Mouse (Mus musculus): ENCODE data around the gene Trh. TPM values are rescaled to one million over a fixed set of nuclear protein-coding genes. Genes with fewer than 3 reads are reported as not detected.

Gene Trh
- polyA plus RNA-seq, 1 experiment: not detected

DNA sequence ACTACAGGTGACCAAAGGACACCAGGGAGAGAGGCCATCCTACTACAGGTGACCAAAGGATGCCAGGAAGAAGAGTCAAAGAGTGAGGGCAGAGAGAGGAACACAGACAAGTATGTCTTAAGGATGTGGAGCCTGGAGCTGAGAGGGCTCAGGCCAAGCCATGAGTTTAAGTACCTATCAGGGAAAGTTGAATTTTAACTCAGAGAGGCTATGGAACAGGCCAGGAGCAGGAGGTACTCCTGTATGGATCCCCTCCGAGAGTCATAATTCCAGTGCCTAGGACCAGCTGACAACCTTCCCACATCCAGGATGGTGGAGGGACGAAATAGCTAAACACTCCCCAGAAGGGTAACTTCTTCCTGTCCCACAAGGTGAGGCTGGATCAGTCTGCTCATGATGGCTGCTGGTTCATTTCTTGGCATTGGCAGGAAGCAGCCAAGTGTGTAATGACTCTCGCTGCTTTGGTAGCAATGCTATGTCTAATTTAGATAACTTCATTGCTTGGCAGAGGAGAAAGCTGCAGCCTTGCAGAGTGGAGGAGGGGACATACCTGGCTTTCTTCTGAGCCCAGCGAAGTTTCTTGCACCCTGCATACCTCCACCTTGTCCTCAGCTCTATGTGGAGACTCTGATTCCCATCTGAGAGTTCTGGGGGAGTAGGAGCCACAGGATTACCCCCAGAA is 16.9 kb upstream of the Trh start:
- Histone ChIP-seq H3K27me3 (ENCODE audit: control insufficient read depth, insufficient read depth, insufficient read length) (peaks cover 18% of the 10 kb centered on the region), H3K79me2 (ENCODE audit: control insufficient read depth, insufficient read depth) (no peaks in the 10 kb centered on the region)
- TF ChIP-seq POLR2A (IDR thresholded peaks at IDR 0.05; ENCODE audit: insufficient read length, low read depth) (no peak), REST (IDR thresholded peaks at IDR 0.05; ENCODE audit: insufficient read depth, insufficient read length) (no peak), CEBPB (IDR thresholded peaks at IDR 0.05; ENCODE audit: insufficient read depth, poor library complexity, severe bottlenecking) (no peak)

DNA sequence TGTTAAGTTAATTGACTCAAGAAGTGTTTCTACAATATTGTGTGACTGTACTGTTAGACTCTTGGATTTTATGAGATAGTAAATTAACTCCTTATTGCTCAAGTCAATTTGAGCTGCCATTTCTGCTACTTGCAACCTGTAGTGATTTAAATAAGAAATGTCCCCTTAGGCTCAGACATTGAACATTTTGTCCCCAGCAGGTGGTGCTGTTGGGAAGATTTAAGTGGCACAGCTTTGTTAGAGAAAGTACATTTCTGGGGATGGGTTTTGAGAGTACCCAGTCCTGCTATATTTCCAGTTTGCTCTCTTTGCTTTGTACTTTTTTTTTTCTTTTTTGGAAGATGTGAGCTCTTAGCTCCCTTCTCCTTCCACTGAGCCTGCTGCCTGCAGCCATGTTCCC is 10.9 kb upstream of the Trh start:
- Histone ChIP-seq H3K4me2 (ENCODE audit: low read depth) (no peak overlapping the region), H3K36me3 (ENCODE audit: control insufficient read depth, insufficient read depth) (no peaks in the 10 kb centered on the region), H3K27me3 (ENCODE audit: control insufficient read depth, insufficient read depth, insufficient read length) (no peaks in the 10 kb centered on the region), H3K4me3 (no peak overlapping the region), H3K79me2 (ENCODE audit: control insufficient read depth, insufficient read depth) (no peaks in the 10 kb centered on the region), H3ac (ENCODE audit: control insufficient read depth, insufficient read length) (no peak overlapping the region)
- TF ChIP-seq TCF3 (IDR thresholded peaks at IDR 0.05; ENCODE audit: insufficient read length, low read depth): no peak
- TF ChIP-seq REST (IDR thresholded peaks at IDR 0.05; ENCODE audit: insufficient read depth, insufficient read length): no peak
- no peak for TF ChIP-seq MYOD1 (IDR thresholded peaks at IDR 0.05; ENCODE audit: control insufficient read depth in 1 of 3, insufficient read length in 2 of 3, low read depth in 2 of 3)
- no peak for TF ChIP-seq POLR2A (IDR thresholded peaks at IDR 0.05; ENCODE audit: insufficient read length, low read depth)
- no peak for TF ChIP-seq MAX (IDR thresholded peaks at IDR 0.05; ENCODE audit: low read depth)
- TF ChIP-seq USF1 (IDR thresholded peaks at IDR 0.05; ENCODE audit: low read depth): no peak
- no peak for TF ChIP-seq POLR2AphosphoS2 (IDR thresholded peaks at IDR 0.05; ENCODE audit: insufficient read length, low read depth)
- TF ChIP-seq MYOG (IDR thresholded peaks at IDR 0.05; ENCODE audit: control insufficient read depth in 1 of 3, insufficient read depth in 1 of 3, insufficient read length in 2 of 3, low read depth in 2 of 3): no peak
- no peak for TF ChIP-seq TCF12 (IDR thresholded peaks at IDR 0.05; ENCODE audit: insufficient read depth, poor library complexity, severe bottlenecking)
- no peak for TF ChIP-seq CEBPB (IDR thresholded peaks at IDR 0.05; ENCODE audit: insufficient read depth, poor library complexity, severe bottlenecking)
- TF ChIP-seq E2F4 (IDR thresholded peaks at IDR 0.05; ENCODE audit: insufficient read depth): no peak
- no peak for TF ChIP-seq SRF (IDR thresholded peaks at IDR 0.05; ENCODE audit: control insufficient read depth, insufficient read length, low read depth)

More for the DNA sequence above, 16.9 kb upstream of the Trh start:
- no peak overlapping the region for H3ac ChIP-seq (ENCODE audit: control insufficient read depth, insufficient read length)
- no peaks in the 10 kb centered on the region for H3K36me3 ChIP-seq (ENCODE audit: control insufficient read depth, insufficient read depth)
- H3K4me2 ChIP-seq (ENCODE audit: low read depth): no peak overlapping the region
- H3K4me3 ChIP-seq: no peak overlapping the region

DNA sequence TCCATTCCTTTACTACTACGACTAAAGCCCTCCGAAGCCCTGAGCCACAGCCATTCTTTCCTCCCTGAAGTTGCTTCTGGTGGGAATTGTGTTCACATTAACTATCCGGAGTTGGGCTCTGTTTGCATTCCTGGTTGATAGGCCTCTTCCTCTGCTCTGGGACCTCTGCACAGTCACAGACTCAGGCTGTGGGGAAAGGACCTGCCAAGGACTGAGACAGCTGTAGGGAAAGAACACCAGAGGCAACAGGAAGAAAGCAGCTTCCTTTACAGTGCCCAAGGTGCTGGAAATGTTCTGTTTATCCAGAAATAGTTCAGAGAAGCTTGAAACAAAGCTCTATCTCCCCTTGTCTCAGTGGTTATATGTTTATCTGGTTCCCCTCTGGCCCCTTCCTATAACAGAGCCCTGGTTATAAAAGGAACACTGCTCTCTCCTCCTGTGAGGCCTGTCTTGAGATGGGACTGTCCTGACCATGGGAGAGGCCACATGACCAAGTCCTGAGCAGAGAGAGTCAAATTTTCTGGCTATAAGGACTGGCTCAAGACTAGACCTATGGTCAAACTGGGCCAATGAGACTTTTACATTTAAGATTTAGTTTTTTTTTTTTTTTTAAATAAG is 8.9 kb upstream of the Trh start:
- no peak overlapping the region for H3ac ChIP-seq (ENCODE audit: control insufficient read depth, insufficient read length)
- no peaks in the 10 kb centered on the region for H3K27me3 ChIP-seq (ENCODE audit: control insufficient read depth, insufficient read depth, insufficient read length)
- no peaks in the 10 kb centered on the region for H3K79me2 ChIP-seq (ENCODE audit: control insufficient read depth, insufficient read depth)
- no peaks in the 10 kb centered on the region for H3K36me3 ChIP-seq (ENCODE audit: control insufficient read depth, insufficient read depth)
- no peak overlapping the region for H3K4me2 ChIP-seq (ENCODE audit: low read depth)
- TF ChIP-seq MYOG (IDR thresholded peaks at IDR 0.05; ENCODE audit: control insufficient read depth in 1 of 3, insufficient read depth in 1 of 3, insufficient read length in 2 of 3, low read depth in 2 of 3): no peak
- TF ChIP-seq REST (IDR thresholded peaks at IDR 0.05; ENCODE audit: insufficient read depth, insufficient read length): no peak
- no peak for TF ChIP-seq TCF3 (IDR thresholded peaks at IDR 0.05; ENCODE audit: insufficient read length, low read depth)
- no peak for TF ChIP-seq POLR2AphosphoS2 (IDR thresholded peaks at IDR 0.05; ENCODE audit: insufficient read length, low read depth)
- TF ChIP-seq USF1 (IDR thresholded peaks at IDR 0.05; ENCODE audit: low read depth): no peak
- no peak overlapping the region for H3K4me3 ChIP-seq

DNA sequence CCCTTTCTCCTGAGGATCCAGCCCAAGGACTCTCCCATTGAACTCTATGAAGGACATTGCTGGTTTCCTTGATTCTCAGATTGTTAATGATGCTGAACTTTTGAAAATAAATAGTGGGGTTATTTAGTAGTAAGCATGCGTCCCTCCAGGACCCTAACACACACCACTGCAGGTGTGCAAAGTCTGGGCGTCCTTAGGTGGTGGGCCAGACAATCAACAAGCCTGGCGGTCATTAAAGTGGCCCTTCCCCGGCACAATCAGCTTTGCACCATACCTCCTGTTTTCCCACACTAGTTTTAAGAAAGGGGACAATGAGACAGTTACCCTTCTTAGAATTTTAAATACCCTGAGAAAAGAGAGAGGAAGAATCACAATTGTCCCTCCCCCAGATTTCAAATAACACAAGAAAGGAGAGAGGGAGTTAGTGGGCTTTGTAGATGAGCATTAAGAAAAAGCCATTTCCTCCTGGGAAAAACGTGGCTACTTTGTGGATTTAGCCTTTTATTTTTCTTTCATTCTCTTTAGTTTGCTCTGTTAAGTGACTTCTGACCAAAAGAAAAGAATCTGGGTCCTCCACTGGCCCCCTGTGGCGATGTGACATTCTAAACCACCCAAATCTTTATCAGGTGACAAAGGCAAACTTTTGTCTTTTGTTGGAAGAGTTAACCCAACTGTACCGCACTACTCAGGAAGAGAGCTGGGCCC is 2.9 kb upstream of the Trh start:
- Histone ChIP-seq H3K4me2 (ENCODE audit: low read depth) (no peak overlapping the region), H3K79me2 (ENCODE audit: control insufficient read depth, insufficient read depth) (no peaks in the 10 kb centered on the region), H3K4me3 (no peak overlapping the region), H3K27me3 (ENCODE audit: control insufficient read depth, insufficient read depth, insufficient read length) (peaks cover 20% of the 10 kb centered on the region), H3ac (ENCODE audit: control insufficient read depth, insufficient read length) (no peak overlapping the region), H3K36me3 (ENCODE audit: control insufficient read depth, insufficient read depth) (no peaks in the 10 kb centered on the region)
- TF ChIP-seq CEBPB (IDR thresholded peaks at IDR 0.05; ENCODE audit: insufficient read depth, poor library complexity, severe bottlenecking): no peak
- TF ChIP-seq E2F4 (IDR thresholded peaks at IDR 0.05; ENCODE audit: insufficient read depth): no peak
- TF ChIP-seq REST (IDR thresholded peaks at IDR 0.05; ENCODE audit: insufficient read depth, insufficient read length): no peak
- TF ChIP-seq POLR2A (IDR thresholded peaks at IDR 0.05; ENCODE audit: insufficient read length, low read depth): no peak
- no peak for TF ChIP-seq MYOD1 (IDR thresholded peaks at IDR 0.05; ENCODE audit: control insufficient read depth in 1 of 3, insufficient read length in 2 of 3, low read depth in 2 of 3)
- TF ChIP-seq MYOG (IDR thresholded peaks at IDR 0.05; ENCODE audit: control insufficient read depth in 1 of 3, insufficient read depth in 1 of 3, insufficient read length in 2 of 3, low read depth in 2 of 3): no peak
- TF ChIP-seq TCF3 (IDR thresholded peaks at IDR 0.05; ENCODE audit: insufficient read length, low read depth): no peak
- TF ChIP-seq SRF (IDR thresholded peaks at IDR 0.05; ENCODE audit: control insufficient read depth, insufficient read length, low read depth): no peak
- no peak for TF ChIP-seq POLR2AphosphoS2 (IDR thresholded peaks at IDR 0.05; ENCODE audit: insufficient read length, low read depth)
- no peak for TF ChIP-seq TCF12 (IDR thresholded peaks at IDR 0.05; ENCODE audit: insufficient read depth, poor library complexity, severe bottlenecking)
- no peak for TF ChIP-seq MAX (IDR thresholded peaks at IDR 0.05; ENCODE audit: low read depth)
- TF ChIP-seq USF1 (IDR thresholded peaks at IDR 0.05; ENCODE audit: low read depth): no peak

All from myocyte (in vitro differentiated cells).